Mouse (Mus musculus) mouse trophoblast stem cell (cell line): Measurements from ENCODE around the gene L1cam.

Source experiments
- in situ Hi-C, 2 experiments: fragments of 300-500 bp; cut with MseI, MboI; formaldehyde crosslinking; loops; 2 replicates in 1 of 2; 3 replicates in 1 of 2; pipeline ENCODE4 v1.15.1; 2025

L1cam gene

GRCm38 (mm10) chrX:73880194-73881035 is 15.5 kb downstream of the L1cam start:
- in situ Hi-C loops = loop anchor here in 1 of 2 experiments (10.0 kb wide), 1 partner anchor 86 kb away; no protein-coding TSS in a partner anchor

- in situ Hi-C loops = no loop called here
Observed at GRCm38 (mm10) chrX:73877014-73877413, 18.9 kb downstream of the L1cam start.

GRCm38 (mm10) chrX:73875881-73876280 is 20.0 kb downstream of the L1cam start:
- in situ Hi-C loops = no loop called here

GRCm38 (mm10) chrX:73871956-73872355 is 23.9 kb downstream of the L1cam start:
- in situ Hi-C loops = no loop called here

DNA sequence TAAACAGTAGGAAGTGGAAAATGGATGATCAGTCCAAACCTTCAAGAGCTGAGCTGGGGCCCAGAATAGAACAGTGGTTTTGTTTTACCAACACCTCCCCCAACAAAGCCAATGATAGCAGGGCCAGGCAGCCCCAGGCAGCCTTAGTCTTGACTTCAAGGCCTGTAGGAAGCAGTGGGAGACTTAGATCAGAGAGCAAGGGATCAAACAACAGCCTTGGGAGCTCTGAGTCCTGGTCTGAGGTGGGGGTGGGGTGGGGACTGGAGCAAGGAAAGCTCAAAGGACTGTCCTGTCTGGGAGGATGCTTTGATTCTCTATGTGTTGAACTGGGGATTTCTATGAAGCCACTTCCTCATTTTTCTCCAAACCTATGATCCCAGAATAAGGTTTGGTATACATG is 24.4 kb downstream of the L1cam start:
- in situ Hi-C loops = no loop called here

GRCm38 (mm10) chrX:73869334-73869733 is 26.6 kb downstream of the L1cam start:
- in situ Hi-C loops = no loop called here

DNA sequence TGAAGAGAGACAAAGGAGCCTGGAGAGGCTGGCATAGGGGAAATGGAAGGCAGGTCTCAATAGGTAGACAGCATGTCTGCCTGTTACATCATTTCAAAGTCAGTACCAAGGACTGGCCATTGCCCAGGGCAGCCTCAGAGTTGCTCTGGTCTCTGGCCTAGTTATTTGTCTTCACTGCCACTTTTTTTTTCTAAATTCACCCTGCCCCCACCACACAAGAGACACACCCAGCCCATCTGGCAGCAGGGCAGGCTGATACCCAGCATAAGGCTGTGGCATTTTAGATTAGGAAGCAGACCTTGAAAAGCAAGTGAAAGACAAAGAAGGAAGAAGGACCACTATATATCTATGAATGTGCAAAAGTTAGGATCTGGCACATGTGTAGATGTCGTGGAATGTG is 28.1 kb downstream of the L1cam start:
- in situ Hi-C loops = no loop called here

- in situ Hi-C loops = no loop called here
Observed at GRCm38 (mm10) chrX:73867256-73867655, 28.6 kb downstream of the L1cam start.

GRCm38 (mm10) chrX:73864692-73865091 is 31.2 kb downstream of the L1cam start:
- in situ Hi-C loops = no loop called here

DNA sequence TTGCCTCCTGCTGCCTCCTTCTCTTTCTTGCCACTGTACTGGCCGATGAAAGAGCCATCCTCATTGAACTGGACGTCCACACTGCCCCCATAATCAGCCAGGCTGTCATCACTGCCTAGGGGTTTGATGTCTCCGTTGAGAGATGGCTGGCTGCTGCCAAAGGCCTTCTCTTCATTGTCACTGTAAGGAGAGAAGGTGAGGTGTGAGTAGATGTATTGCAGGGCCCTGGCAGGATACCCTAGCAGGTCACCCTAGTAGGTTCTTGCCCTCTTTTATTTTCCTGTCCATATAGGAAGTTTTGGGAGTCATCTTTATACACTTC is 40.9 kb downstream of the L1cam start:
- in situ Hi-C loops = no loop called here

- in situ Hi-C loops = no loop called here
Observed at GRCm38 (mm10) chrX:73854326-73855086, 41.4 kb downstream of the L1cam start.

DNA sequence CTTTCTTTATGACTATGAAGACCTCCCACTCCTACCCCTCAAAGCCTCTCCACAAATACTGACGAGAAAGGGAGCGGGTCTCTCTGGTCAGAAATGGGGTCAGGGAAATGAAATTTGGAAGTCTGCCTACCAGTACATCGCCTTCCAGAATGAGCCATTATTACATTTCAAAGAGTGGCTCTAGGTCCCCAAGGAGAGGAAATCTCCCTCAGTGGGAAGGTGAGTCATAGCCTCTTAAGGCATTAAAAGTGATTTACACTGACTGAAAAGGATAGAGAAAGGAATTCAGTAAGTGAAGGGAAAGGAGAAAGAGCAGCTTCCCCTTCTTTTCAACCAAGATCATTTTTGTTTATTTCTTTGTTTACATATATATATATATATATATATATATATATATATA is 59.2 kb downstream of the L1cam start:
- in situ Hi-C loops = no loop called here

DNA sequence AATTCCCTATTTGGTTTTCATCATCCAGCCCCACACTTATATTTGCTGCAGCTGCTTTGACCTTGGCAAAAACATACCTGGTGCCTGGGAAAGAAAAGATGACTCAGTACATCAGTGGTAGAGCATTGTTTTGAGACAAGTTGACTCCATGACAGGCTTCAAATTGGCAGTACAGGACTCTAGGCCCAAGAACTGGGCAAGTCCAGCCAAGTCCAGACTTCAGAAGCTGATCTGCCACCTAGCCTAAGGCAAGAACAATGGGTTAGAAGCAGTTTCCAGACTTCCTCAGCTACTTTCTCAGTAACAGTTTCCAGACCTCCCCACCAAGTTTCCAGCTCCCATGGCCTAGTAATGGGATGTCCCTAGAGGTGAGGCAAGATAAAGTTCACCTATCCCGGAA is 60.2 kb downstream of the L1cam start:
- in situ Hi-C loops = no loop called here

GRCm38 (mm10) chrX:73824185-73825151 is 71.4 kb downstream of the L1cam start, which contains the start of gene Pdzd4:
Gene Pdzd4 (minus strand): TSS chrX:73824969.
- in situ Hi-C loops = loop anchor here in 1 of 2 experiments (25.0 kb wide), 1 partner anchor 112 kb away; the partner anchor contains the start of genes Abcd1 and Bcap31

GRCm38 (mm10) chrX:73823747-73824146 is 72.2 kb downstream of the L1cam start:
- in situ Hi-C loops = loop anchor here in 1 of 2 experiments (25.0 kb wide), 1 partner anchor 111 kb away; the partner anchor contains the start of genes Abcd1 and Bcap31

DNA sequence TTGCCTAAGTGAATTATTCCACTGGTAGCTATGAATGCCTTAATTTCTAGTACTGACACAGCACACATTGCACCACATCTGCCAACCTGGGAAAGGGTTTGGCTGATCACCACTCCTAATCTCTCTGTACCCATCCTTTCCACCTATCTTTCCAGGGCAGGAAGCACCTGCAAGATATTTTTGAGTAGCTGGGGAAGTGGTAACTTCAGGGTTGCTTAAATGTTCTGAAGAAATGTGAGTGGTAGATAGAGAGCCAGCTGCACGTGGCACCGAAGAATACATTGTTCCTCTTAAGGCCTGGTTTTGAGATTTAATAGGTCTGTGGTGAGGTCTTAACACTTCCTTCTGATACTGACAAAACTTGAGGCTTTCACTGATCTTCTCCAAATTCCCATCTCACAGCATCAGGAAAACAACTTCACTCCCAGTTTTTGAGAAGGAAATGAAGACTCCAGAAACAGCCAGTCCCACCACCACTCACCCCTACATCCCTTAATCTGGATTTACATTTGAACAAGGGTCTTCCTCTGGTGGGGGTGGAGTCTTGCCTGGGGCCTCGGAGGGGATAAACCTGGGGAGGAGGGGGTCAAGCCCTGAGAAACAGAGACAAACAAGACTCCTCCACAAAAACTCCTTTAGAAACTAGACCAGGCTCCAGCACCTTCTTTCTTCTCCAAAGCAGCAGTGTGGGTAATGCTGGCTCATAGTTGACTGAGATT is 79.2 kb downstream of the L1cam start:
- in situ Hi-C loops = loop anchor here in 1 of 2 experiments (25.0 kb wide), 1 partner anchor 104 kb away; the partner anchor contains the start of genes Abcd1 and Bcap31

DNA sequence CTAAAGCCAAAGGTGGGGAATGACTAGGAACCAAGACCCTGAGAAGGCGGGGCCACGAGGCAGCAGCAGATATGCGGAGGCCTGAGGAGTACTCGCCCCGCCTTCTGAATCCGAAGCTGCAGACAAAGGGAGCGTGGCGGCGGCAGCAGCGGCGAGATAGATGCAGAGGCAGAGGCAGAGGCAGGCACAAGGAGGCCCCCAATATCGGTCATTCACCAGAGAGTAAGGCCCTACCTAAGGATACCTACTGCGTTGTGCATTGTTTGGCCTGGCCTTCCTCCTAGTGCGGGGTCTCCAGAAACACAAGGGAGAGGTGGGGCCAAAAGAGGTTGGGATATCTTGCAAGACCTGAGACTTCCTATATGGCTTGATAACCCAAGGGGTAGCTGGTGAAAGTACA is 80.8 kb downstream of the L1cam start:
- in situ Hi-C loops = loop anchor here in 1 of 2 experiments (25.0 kb wide), 1 partner anchor 103 kb away; the partner anchor contains the start of genes Abcd1 and Bcap31

- in situ Hi-C loops = loop anchor here in 1 of 2 experiments (10.0 to 25.0 kb wide), 2 partner anchors 89 to 94 kb away; partner anchors contain the start of genes Abcd1, Avpr2, Bcap31 and L1cam
Observed at GRCm38 (mm10) chrX:73805814-73806213, 90.1 kb downstream of the L1cam start.
